Mouse (Mus musculus) kidney, postnatal 14 days (tissue): ENCODE measurements at regions not wholly inside any gene's neighbourhood (a gene's known extent, or its start where the extent isn't known, plus 50 kb on each side); places are given as distances from the start of the nearest gene placed in this dataset.
"Not testable (repeated sequence)": the region's sequence is repeated elsewhere in the genome, so short reads cannot be mapped to it uniquely, and the experiment has no call there.

Experiments used
- DNase-seq: peaks from one replicate; pipeline ENCODE4 v3.0.0; 2022; ENCODE audit warnings: mixed read lengths

DNA sequence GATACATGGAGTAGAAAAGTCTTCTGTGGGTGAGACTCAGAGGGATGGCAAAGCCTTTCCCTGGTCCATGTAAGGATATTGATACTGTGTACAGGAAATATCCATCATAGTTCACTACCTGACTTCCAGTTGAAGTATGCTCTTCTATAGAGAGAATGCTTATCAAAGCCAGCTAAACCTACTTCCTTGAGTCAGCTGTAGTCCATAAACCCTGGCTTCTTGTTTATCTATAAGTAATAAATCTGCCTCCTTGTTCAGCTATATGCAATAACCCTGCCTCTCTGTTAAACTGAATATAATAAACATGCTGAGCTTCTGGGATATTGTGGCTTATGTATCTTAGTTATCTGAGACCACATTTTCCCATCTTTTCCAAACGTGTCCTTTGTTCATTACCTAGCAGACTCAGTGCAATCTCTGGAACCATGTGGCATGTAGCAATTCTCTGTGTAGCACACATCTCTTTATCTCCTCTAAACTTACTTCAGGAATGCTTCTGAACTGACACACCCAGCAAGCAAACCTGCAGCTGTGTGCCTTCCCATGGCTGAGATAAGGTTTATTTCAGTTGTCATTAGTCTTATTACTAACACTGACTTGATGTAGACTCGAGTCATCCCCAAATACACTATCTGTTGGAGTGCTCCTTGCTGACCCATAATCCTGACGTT lies 694.9 kb upstream of the Map3k7 start:
- no peak for DNase-seq

- no peak for DNase-seq
These were observed 689.8 kb upstream of the Map3k7 start for GRCm38 (mm10) chr4:31274131-31274530.

DNA sequence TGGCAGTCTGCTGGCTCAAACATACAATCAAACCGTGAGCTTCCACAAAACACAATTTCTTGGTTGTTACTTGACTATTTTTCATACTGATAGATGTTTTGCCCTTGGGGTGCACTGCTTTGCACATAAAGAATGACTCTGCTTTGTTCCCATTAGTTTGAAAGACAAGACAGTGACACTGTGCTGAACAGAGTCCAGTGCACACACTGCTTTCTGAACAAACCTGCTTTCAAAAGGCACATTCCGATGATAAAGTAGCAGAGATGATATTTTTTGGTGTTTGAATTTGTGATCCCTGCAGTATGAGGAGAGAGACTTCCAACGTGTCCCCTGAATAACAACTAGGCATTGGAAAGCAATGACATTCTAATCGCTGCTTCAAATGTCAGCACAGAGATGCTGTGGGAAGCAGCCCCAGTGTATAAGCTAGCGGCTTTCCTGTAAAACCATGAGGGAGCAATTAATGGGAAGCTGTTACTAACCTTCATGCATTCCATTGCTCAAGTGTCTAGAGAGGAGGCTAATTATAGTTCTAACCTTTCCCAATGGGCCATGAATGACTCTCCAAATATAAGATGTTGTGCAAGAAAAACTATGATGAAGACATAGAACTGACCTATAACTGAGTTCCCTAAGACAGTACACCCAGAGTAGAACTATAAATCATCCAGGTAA lies 673.5 kb upstream of the Map3k7 start:
- DNase-seq: no peak

DNA sequence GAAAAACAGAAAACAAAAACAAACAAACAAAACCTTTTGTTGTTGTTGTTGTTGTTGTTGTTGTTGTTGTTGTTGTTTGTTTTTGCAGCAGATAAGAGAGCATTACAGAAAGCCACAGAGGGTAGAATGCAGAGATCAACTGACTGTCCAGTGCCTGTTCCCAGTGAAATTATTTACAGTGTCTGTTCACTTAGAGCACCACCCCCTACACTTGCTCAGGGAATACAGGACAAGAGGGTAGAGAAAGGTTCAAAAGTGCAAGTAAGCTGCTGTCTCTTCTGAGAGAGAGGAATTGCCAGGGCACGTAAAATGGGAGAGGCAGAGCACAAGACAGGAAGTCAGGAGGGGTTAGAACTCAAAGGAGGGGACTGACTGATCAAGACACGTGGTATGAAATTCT lies 670.1 kb upstream of the Map3k7 start:
- DNase-seq: peak; percentile 4

GRCm38 (mm10) chr4:31297848-31298247 lies 666.0 kb upstream of the Map3k7 start:
- DNase-seq: no peak

- DNase-seq: no peak
These were observed 644.6 kb upstream of the Map3k7 start for GRCm38 (mm10) chr4:31319269-31319668.

GRCm38 (mm10) chr4:31320734-31321507 lies 643.0 kb upstream of the Map3k7 start:
- no peak for DNase-seq

GRCm38 (mm10) chr4:31323816-31324215 lies 640.1 kb upstream of the Map3k7 start:
- DNase-seq: no peak

GRCm38 (mm10) chr4:31328798-31329197 lies 635.1 kb upstream of the Map3k7 start:
- no peak for DNase-seq

DNA sequence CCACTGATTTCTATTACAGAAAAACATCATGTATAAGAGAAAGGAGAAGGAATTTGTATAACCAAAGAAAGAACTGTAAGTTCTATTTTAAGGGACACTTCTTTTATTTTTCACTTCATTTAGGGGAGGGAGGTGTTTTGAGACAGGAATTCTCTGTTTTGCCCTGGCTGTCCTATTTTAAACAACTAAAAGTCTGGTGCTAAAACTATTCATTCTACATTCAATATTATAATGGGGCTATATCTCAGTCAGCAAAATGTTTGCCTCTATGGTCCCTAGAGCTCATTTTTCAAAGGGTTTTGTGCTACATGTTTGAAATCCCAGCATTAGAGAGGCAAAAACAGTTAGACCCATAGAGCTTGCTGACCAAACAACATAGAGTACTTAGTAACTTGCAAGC lies 632.8 kb upstream of the Map3k7 start:
- DNase-seq: no peak

- peak; percentile 13 for DNase-seq
These were observed 628.2 kb upstream of the Map3k7 start for GRCm38 (mm10) chr4:31335686-31336085.

- DNase-seq: no peak
These were observed 625.9 kb upstream of the Map3k7 start for GRCm38 (mm10) chr4:31337980-31338379.

GRCm38 (mm10) chr4:31343312-31344248 lies 620.3 kb upstream of the Map3k7 start:
- DNase-seq: peak; percentile 8

GRCm38 (mm10) chr4:31354046-31354445 lies 609.9 kb upstream of the Map3k7 start:
- DNase-seq: not testable (repeated sequence)

DNA sequence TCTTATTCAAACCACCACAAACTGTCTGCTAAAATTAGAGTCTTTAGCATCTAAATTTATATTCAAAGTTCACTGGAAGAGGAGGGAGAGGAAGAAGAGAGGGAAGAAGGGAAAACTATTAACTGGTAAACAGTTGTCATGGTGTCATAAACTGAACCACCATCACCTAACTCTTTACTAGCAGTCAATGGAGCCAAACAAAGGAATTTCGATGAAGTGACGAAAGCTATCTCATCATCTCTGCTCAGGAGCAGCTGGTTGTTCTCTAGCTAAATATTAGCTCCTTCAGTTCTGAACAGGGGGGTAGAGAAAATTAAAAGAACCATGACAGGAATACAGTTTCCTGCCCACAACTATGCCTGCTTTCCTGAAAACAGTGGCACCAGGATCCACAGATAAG lies 608.9 kb upstream of the Map3k7 start:
- no peak for DNase-seq

GRCm38 (mm10) chr4:31366172-31366571 lies 597.7 kb upstream of the Map3k7 start:
- DNase-seq: no peak

GRCm38 (mm10) chr4:31367031-31367430 lies 596.9 kb upstream of the Map3k7 start:
- no peak for DNase-seq

DNA sequence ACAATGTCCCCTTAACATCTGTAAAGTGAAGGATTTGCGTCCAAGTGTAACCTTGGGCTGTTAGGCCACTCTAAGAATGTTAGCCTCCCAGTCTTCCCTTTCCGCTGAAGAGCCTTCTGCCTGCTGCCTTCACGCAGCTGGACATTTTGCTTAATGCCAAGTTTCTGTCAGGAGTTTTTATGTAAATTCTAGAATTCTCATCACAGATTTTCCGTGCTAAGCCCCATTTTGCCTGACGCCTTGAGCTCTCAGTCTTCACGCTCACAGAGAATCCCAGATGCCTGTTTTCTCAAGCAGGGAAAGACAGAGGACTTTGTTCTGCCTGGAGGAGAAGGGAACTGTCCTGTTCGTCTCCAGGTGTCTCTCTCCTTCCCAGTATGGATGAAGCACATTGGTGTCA lies 593.8 kb upstream of the Map3k7 start:
- DNase-seq: no peak

- DNase-seq: no peak
These were observed 582.6 kb upstream of the Map3k7 start for GRCm38 (mm10) chr4:31381069-31381969.

DNA sequence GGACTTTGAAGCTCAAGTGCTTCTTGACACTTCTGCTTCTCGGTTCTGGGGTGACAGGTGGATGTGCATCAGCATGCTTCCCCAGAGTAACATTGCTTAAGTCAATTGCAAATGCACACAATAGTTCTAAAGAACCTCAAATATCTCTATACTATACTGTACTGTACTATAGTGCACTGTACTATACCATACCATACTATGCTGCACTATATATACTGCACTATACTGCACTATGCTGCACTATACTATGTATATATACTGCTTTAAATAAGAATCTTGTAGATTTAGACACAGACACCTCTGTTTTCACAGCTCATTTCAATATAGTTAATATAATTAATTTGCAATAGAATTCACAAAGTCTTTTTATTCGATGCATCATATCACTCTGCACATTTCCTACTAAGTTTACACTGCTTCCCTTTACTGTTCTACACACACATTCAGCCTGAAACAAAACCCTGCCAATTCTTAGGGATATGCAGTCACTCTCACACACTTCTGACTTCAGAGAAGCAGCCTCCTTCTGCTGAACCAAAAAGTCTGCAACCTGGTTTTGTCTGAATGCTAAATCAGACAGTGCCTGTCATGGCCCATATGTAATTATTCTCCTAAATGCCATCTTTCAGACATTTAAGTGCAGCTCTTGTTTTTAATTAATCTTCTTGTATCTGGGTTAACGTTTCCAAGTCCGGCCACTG lies 570.8 kb upstream of the Map3k7 start:
- DNase-seq: no peak

DNA sequence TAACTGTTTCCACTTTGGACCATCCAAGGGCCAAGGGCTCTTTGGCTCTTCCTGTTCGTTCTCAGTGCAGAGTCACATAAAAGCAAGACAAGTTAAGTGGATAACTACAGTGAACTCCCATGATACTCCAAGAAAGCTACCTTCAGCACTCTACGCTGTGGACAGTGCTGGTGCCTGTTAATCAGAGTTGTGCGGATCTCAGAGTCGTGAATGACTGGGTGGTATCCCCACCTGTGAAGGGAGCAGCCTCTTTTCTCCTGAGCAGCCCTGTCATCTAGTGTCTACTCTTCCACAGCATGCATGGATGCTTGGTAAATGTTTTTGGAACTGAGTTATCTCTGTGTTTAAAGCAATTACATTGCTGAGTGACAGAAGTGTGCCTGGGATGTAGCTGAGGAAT lies 568.4 kb upstream of the Map3k7 start:
- no peak for DNase-seq
